Comparison of ENCODE assay signal across 11 mouse cellular contexts in genomic region chr11:69091566-69092385, GRCm38 (mm10). TPM values are rescaled to one million over a fixed set of nuclear protein-coding genes. Genes with fewer than 3 reads are reported as not detected.
DNase-seq lines count a peak whose midpoint lies in the region; ATAC-seq lines count a peak whose summit lies in the region.
"Had no signal": no experiment of that assay in that cellular context is flagged by ENCODE, and none has a peak within 500 bp of the region (broad histone marks: within the 10 kb centered on the region; RNA-seq: fewer than 3 reads in every experiment).

No protein-coding gene starts in this region.

- peaks cover 78% of the 10 kb centered on the region for H3K4me1 ChIP-seq in heart, embryonic 13.5 days
- H3K4me1 ChIP-seq in megakaryocyte, embryonic 14.5 days, result peaks cover 84% of the 10 kb centered on the region
- peaks cover 52% of the 10 kb centered on the region for H3K4me1 ChIP-seq in limb, embryonic 13.5 days
- H3K4me1 ChIP-seq in hindbrain, embryonic 16.5 days (ENCODE audit: control insufficient read depth, insufficient read depth, low read depth, low read length), result peaks cover 43% of the 10 kb centered on the region

- H3K9ac ChIP-seq in heart, embryonic 13.5 days, result peak overlapping the region; percentile 54
- peak overlapping the region; percentile 31; the same call in 1 of the 2 replicates for H3K9ac ChIP-seq in limb, embryonic 13.5 days
- no peak overlapping the region for H3K9ac ChIP-seq in hindbrain, embryonic 16.5 days (ENCODE audit: low read depth, low read length)
- H3K9ac ChIP-seq: liver, embryonic 15.5 days had no signal

- peak overlapping the region; percentile 1; the same call in 1 of the 2 replicates for H3K4me2 ChIP-seq in heart, embryonic 13.5 days
- no peak overlapping the region for H3K4me2 ChIP-seq in limb, embryonic 13.5 days (replicated peaks)
- no peak overlapping the region for H3K4me2 ChIP-seq in hindbrain, embryonic 16.5 days (ENCODE audit: low read length)
- H3K4me2 ChIP-seq: liver, embryonic 15.5 days had no signal

- peak overlapping the region; percentile 66 for H3K27ac ChIP-seq in heart, embryonic 13.5 days (replicated peaks)
- H3K27ac ChIP-seq in limb, embryonic 13.5 days, result 0 out of 2 replicates have a peak overlapping the region, but pooled peaks have one; percentile 3
- H3K27ac ChIP-seq in hindbrain, embryonic 16.5 days (ENCODE audit: low read depth, low read length), result no peak overlapping the region
- H3K27ac ChIP-seq: liver, embryonic 15.5 days had no signal

- H3K27me3 ChIP-seq in heart, embryonic 13.5 days (replicated peaks), result no peaks in the 10 kb centered on the region
- H3K27me3 ChIP-seq in megakaryocyte, embryonic 14.5 days (replicated peaks), result no peaks in the 10 kb centered on the region
- H3K27me3 ChIP-seq in limb, embryonic 13.5 days, result no peaks in the 10 kb centered on the region
- no peaks in the 10 kb centered on the region for H3K27me3 ChIP-seq in hindbrain, embryonic 16.5 days (replicated peaks; ENCODE audit: control insufficient read depth, insufficient read depth, low read length)
- H3K27me3 ChIP-seq: liver, embryonic 15.5 days had no signal

- no peak for ATAC-seq in heart, embryonic 13.5 days (ENCODE audit: extremely low read depth, insufficient number of reproducible peaks, low FRiP score, low TSS enrichment)
- ATAC-seq in megakaryocyte, adult 5-6 weeks (ENCODE audit: poor library complexity, severe bottlenecking), result no peak
- ATAC-seq in limb, embryonic 13.5 days (ENCODE audit: low FRiP score, low read depth), result no peak
- no peak for ATAC-seq in hindbrain, embryonic 16.5 days

- DNase-seq in adrenal gland, adult (ENCODE audit: inconsistent age in 2 of 2, low spot score in 1 of 2), result peak; percentile 30 to 54
- no peak for DNase-seq in adrenal gland, postnatal 10 days
- DNase-seq in heart, postnatal 25 days (ENCODE audit: low spot score), result no peak

- no peaks in the 10 kb centered on the region for H3K9me3 ChIP-seq in heart, embryonic 13.5 days
- H3K9me3 ChIP-seq in megakaryocyte, embryonic 14.5 days, result no peaks in the 10 kb centered on the region
- no peaks in the 10 kb centered on the region for H3K9me3 ChIP-seq in limb, embryonic 13.5 days
- H3K9me3 ChIP-seq in hindbrain, embryonic 16.5 days (ENCODE audit: control insufficient read depth, low read length), result no peaks in the 10 kb centered on the region
- H3K9me3 ChIP-seq: liver, embryonic 15.5 days had no signal

- peaks cover 34% of the 10 kb centered on the region for H3K36me3 ChIP-seq in heart, embryonic 13.5 days
- peaks cover 40% of the 10 kb centered on the region for H3K36me3 ChIP-seq in megakaryocyte, embryonic 14.5 days (replicated peaks; ENCODE audit: low read length)
- peaks cover 34% of the 10 kb centered on the region for H3K36me3 ChIP-seq in limb, embryonic 13.5 days
- peaks cover 6% of the 10 kb centered on the region for H3K36me3 ChIP-seq in hindbrain, embryonic 16.5 days (ENCODE audit: control insufficient read depth, insufficient read depth, low read length)

- intact Hi-C loops in heart, postnatal 25 days (cut with DNase I), result loop anchor here (2.0 kb wide), 1 partner anchor 29 kb away; the partner anchor contains the start of gene Hes7

- H3K4me3 ChIP-seq in heart, embryonic 13.5 days, result no peak overlapping the region
- peak overlapping the region; percentile 82 for H3K4me3 ChIP-seq in megakaryocyte, embryonic 14.5 days (replicated peaks)
- no peak overlapping the region for H3K4me3 ChIP-seq in limb, embryonic 13.5 days
- no peak overlapping the region for H3K4me3 ChIP-seq in hindbrain, embryonic 16.5 days (ENCODE audit: low read length)
- H3K4me3 ChIP-seq: liver, embryonic 15.5 days; myocyte had no signal

- WGBS in heart, embryonic 13.5 days, result 61% methylated on average over 7 of the region's 7 CpGs
- 66% methylated on average over 7 of the region's 7 CpGs for WGBS in limb, embryonic 13.5 days
- 67% methylated on average over 7 of the region's 7 CpGs for WGBS in hindbrain, embryonic 16.5 days

RNA-seq across cellular contexts. Expression of gene Per1, which starts 3.2 kb away (rescaled TPM):
- total RNA-seq in adrenal gland, postnatal 10 days (2021), result 100 to 1,000 TPM in 1 of 2 experiments, 10 to 100 TPM in 1; 63.1 to 157 TPM
- polyA plus RNA-seq in heart, embryonic 13.5 days (2015; fragmentation: Nextera tagmentation; extraction: Ambion mirVana), result 8.6 and 9.0 TPM in 2 replicates
- 10 to 100 TPM; 32.3 to 61.0 TPM for total RNA-seq in heart, postnatal 25 days (2021)
- polyA plus RNA-seq in megakaryocyte, embryonic 14.5 days (2012; ENCODE audit: insufficient read depth, low replicate concordance), result 42.3 and 83.5 TPM in 2 replicates
- 6.7 and 12.5 TPM in 2 replicates for total RNA-seq in megakaryocyte, adult 5-6 weeks (2015)
- total RNA-seq in megakaryocyte, adult 5-6 weeks (2017), result 7.9 and 8.5 TPM in 2 replicates
- polyA plus RNA-seq in limb, embryonic 13.5 days (2015; fragmentation: Nextera tagmentation; extraction: Ambion mirVana), result 9.3 and 12.0 TPM in 2 replicates
- 11.1 and 11.2 TPM in 2 replicates for polyA plus RNA-seq in hindbrain, embryonic 16.5 days (2015; fragmentation: Nextera tagmentation; extraction: Ambion mirVana)

RNA-seq across cellular contexts. Expression of gene Vamp2, which starts 3.5 kb away (rescaled TPM):
- 100 to 1,000 TPM; 104 to 143 TPM for total RNA-seq in adrenal gland, postnatal 10 days (2021)
- 79.5 and 82.1 TPM in 2 replicates for polyA plus RNA-seq in heart, embryonic 13.5 days (2015; fragmentation: Nextera tagmentation; extraction: Ambion mirVana)
- total RNA-seq in heart, postnatal 25 days (2021), result 10 to 100 TPM; 59.6 to 65.7 TPM
- polyA plus RNA-seq in megakaryocyte, embryonic 14.5 days (2012; ENCODE audit: insufficient read depth, low replicate concordance), result 61.5 and 159 TPM in 2 replicates
- total RNA-seq in megakaryocyte, adult 5-6 weeks (2015), result 53.9 and 66.6 TPM in 2 replicates
- total RNA-seq in megakaryocyte, adult 5-6 weeks (2017), result 11.2 and 21.8 TPM in 2 replicates
- polyA plus RNA-seq in limb, embryonic 13.5 days (2015; fragmentation: Nextera tagmentation; extraction: Ambion mirVana), result 82.8 and 88.6 TPM in 2 replicates
- polyA plus RNA-seq in hindbrain, embryonic 16.5 days (2015; fragmentation: Nextera tagmentation; extraction: Ambion mirVana), result 402 and 475 TPM in 2 replicates

RNA-seq across cellular contexts. Expression of gene Tmem107, which starts 21.2 kb away (rescaled TPM):
- 10 to 100 TPM; 13.2 to 13.8 TPM for total RNA-seq in adrenal gland, postnatal 10 days (2021)
- 28.4 and 31.3 TPM in 2 replicates for polyA plus RNA-seq in heart, embryonic 13.5 days (2015; fragmentation: Nextera tagmentation; extraction: Ambion mirVana)
- total RNA-seq in heart, postnatal 25 days (2021), result 1 to 10 TPM; 4.4 to 9.8 TPM
- 40.2 and 62.0 TPM in 2 replicates for polyA plus RNA-seq in megakaryocyte, embryonic 14.5 days (2012; ENCODE audit: insufficient read depth, low replicate concordance)
- total RNA-seq in megakaryocyte, adult 5-6 weeks (2015), result 13.2 and 15.7 TPM in 2 replicates
- 11.4 and 26.6 TPM in 2 replicates for total RNA-seq in megakaryocyte, adult 5-6 weeks (2017)
- polyA plus RNA-seq in limb, embryonic 13.5 days (2015; fragmentation: Nextera tagmentation; extraction: Ambion mirVana), result 46.4 and 52.0 TPM in 2 replicates
- 38.6 and 42.6 TPM in 2 replicates for polyA plus RNA-seq in hindbrain, embryonic 16.5 days (2015; fragmentation: Nextera tagmentation; extraction: Ambion mirVana)

RNA-seq across cellular contexts. Expression of gene Hes7, which starts 28.4 kb away (rescaled TPM):
- total RNA-seq in adrenal gland, postnatal 10 days (2021), result under 1 TPM; 0.18 to 0.36 TPM
- 0.47 and 0.67 TPM in 2 replicates for polyA plus RNA-seq in heart, embryonic 13.5 days (2015; fragmentation: Nextera tagmentation; extraction: Ambion mirVana)
- total RNA-seq in heart, postnatal 25 days (2021), result under 1 TPM in 1 of 2 experiments, not detected in 1; 0.14 TPM
- 7.5 and 44.1 TPM in 2 replicates for polyA plus RNA-seq in megakaryocyte, embryonic 14.5 days (2012; ENCODE audit: insufficient read depth, low replicate concordance)
- total RNA-seq in megakaryocyte, adult 5-6 weeks (2015), result not detected in 2 replicates
- not detected in 2 replicates for total RNA-seq in megakaryocyte, adult 5-6 weeks (2017)
- polyA plus RNA-seq in limb, embryonic 13.5 days (2015; fragmentation: Nextera tagmentation; extraction: Ambion mirVana), result 0.74 and 1.2 TPM in 2 replicates
- polyA plus RNA-seq in hindbrain, embryonic 16.5 days (2015; fragmentation: Nextera tagmentation; extraction: Ambion mirVana), result 1.4 and 1.8 TPM in 2 replicates
- total RNA-seq: megakaryocyte progenitor cell, adult 5-6 weeks had no signal

RNA-seq across cellular contexts. Expression of gene 9130213A22Rik, which starts 30.6 kb away (rescaled TPM):
- total RNA-seq in adrenal gland, postnatal 10 days (2021), result under 1 TPM; 0.48 to 0.66 TPM
- polyA plus RNA-seq in heart, embryonic 13.5 days (2015; fragmentation: Nextera tagmentation; extraction: Ambion mirVana), result 0.41 and 0.60 TPM in 2 replicates
- total RNA-seq in heart, postnatal 25 days (2021), result under 1 TPM in 1 of 2 experiments, not detected in 1; 0.21 TPM
- 1.3 and 13.9 TPM in 2 replicates for polyA plus RNA-seq in megakaryocyte, embryonic 14.5 days (2012; ENCODE audit: insufficient read depth, low replicate concordance)
- not detected in 2 replicates for total RNA-seq in megakaryocyte, adult 5-6 weeks (2015)
- total RNA-seq in megakaryocyte, adult 5-6 weeks (2017), result not detected in 2 replicates
- 0.52 and 0.55 TPM in 2 replicates for polyA plus RNA-seq in limb, embryonic 13.5 days (2015; fragmentation: Nextera tagmentation; extraction: Ambion mirVana)
- polyA plus RNA-seq in hindbrain, embryonic 16.5 days (2015; fragmentation: Nextera tagmentation; extraction: Ambion mirVana), result 0.94 and 1.2 TPM in 2 replicates
- total RNA-seq: megakaryocyte progenitor cell, adult 5-6 weeks had no signal

Comparison
In these comparisons a context has a peak if more than half of its experiments do, and no peak if none do; other contexts are left out.
1. DNase-seq: peak in adrenal gland, adult (2 of 2); none in adrenal gland, postnatal 10 days (single experiment) and heart, postnatal 25 days (single experiment).